Mouse (Mus musculus) embryo, embryonic 9.5 days (tissue): Measurements from ENCODE around the gene Pank1.

Source experiments
- DNase-seq: peaks from one replicate; pipeline ENCODE4 v3.0.0-alpha.2; 2017; ENCODE audit errors: extremely low spot score

The Pank1 gene

GRCm38 (mm10) chr19:34879624-34880023, 369 bp upstream of the Pank1 start:
- DNase-seq, result no peak

- DNase-seq, result peak; percentile 87
Observed at GRCm38 (mm10) chr19:34877898-34878602, 1.2 kb downstream of the Pank1 start.

- DNase-seq, result no peak
Observed at GRCm38 (mm10) chr19:34876676-34877075, 2.6 kb downstream of the Pank1 start.

GRCm38 (mm10) chr19:34869375-34869774, 9.9 kb downstream of the Pank1 start:
- DNase-seq, result no peak

- DNase-seq, result no peak
Observed at GRCm38 (mm10) chr19:34868093-34868741, 11.0 kb downstream of the Pank1 start.

GRCm38 (mm10) chr19:34863737-34864136, 15.5 kb downstream of the Pank1 start:
- no peak for DNase-seq

- DNase-seq, result no peak
Observed at GRCm38 (mm10) chr19:34856021-34856651, 23.1 kb downstream of the Pank1 start.

- DNase-seq, result no peak
Observed at GRCm38 (mm10) chr19:34851161-34851560, 28.1 kb downstream of the Pank1 start.

GRCm38 (mm10) chr19:34849426-34849825, 29.8 kb downstream of the Pank1 start:
- no peak for DNase-seq

GRCm38 (mm10) chr19:34848164-34848563, 31.1 kb downstream of the Pank1 start:
- no peak for DNase-seq

- DNase-seq, result no peak
Observed at GRCm38 (mm10) chr19:34847103-34847502, 32.2 kb downstream of the Pank1 start.

- no peak for DNase-seq
Observed at GRCm38 (mm10) chr19:34846508-34847038, 32.7 kb downstream of the Pank1 start.

GRCm38 (mm10) chr19:34846005-34846404, 33.2 kb downstream of the Pank1 start:
- no peak for DNase-seq

- DNase-seq, result no peak
Observed at GRCm38 (mm10) chr19:34845331-34845730, 33.9 kb downstream of the Pank1 start.

- no peak for DNase-seq
Observed at GRCm38 (mm10) chr19:34844760-34845159, 34.5 kb downstream of the Pank1 start.

GRCm38 (mm10) chr19:34844047-34844446, 35.2 kb downstream of the Pank1 start:
- no peak for DNase-seq

- no peak for DNase-seq
Observed at GRCm38 (mm10) chr19:34841719-34842506, 37.3 kb downstream of the Pank1 start.

GRCm38 (mm10) chr19:34838624-34839023, 40.6 kb downstream of the Pank1 start:
- no peak for DNase-seq

GRCm38 (mm10) chr19:34831702-34832101, 47.6 kb downstream of the Pank1 start:
- DNase-seq, result no peak

GRCm38 (mm10) chr19:34827916-34828635, 51.2 kb downstream of the Pank1 start:
- DNase-seq, result no peak

- DNase-seq, result no peak
Observed at GRCm38 (mm10) chr19:34827444-34827843, 51.8 kb downstream of the Pank1 start.
